Mouse (Mus musculus) midbrain, embryonic 11.5 days (tissue): ENCODE measurements around the gene Zkscan16. TPM values are rescaled to one million over a fixed set of nuclear protein-coding genes. Genes with fewer than 3 reads are reported as not detected.

Experiments used
- ATAC-seq: fragments of 200-750 bp; cut with Nextera tagmentation; 2 replicates; pipeline ENCODE4 v1.8.0; 2017; ENCODE audit warnings: moderate TSS enrichment, moderate library complexity; ENCODE audit not compliant: low FRiP score
- DNase-seq: peaks from one replicate; pipeline ENCODE4 v3.0.0; 2015; ENCODE audit warnings: low spot score; ENCODE audit errors: missing footprints
- H3K27ac ChIP-seq: fragments of 300-500 bp; sonication (generic); 2 replicates; pipeline ENCODE4 v1.5.1; 2014; ENCODE audit warnings: low read depth, low read length
- H3K27me3 ChIP-seq: fragments of 300-500 bp; sonication (generic); 2 replicates; pipeline ENCODE4 v1.6.1; 2014; ENCODE audit warnings: mild to moderate bottlenecking, low read length, moderate library complexity, mixed read lengths; ENCODE audit not compliant: control insufficient read depth, insufficient read depth
- H3K36me3 ChIP-seq: fragments of 300-500 bp; sonication (generic); 2 replicates; pipeline ENCODE4 v1.6.1; 2014; ENCODE audit warnings: mild to moderate bottlenecking, low read length, moderate library complexity, mixed read lengths; ENCODE audit not compliant: control insufficient read depth, insufficient read depth
- H3K4me1 ChIP-seq: fragments of 300-500 bp; sonication (generic); 2 replicates; pipeline ENCODE4 v1.6.1; 2014; ENCODE audit warnings: low read length; ENCODE audit not compliant: control insufficient read depth, insufficient read depth
- H3K4me2 ChIP-seq: fragments of 300-500 bp; sonication (generic); 2 replicates; pipeline ENCODE4 v1.6.1; 2014; ENCODE audit warnings: mild to moderate bottlenecking, moderate library complexity
- H3K4me3 ChIP-seq: fragments of 300-500 bp; sonication (generic); 2 replicates; pipeline ENCODE4 v1.5.1; 2014; ENCODE audit warnings: low read depth, low read length
- H3K9ac ChIP-seq: fragments of 300-500 bp; sonication (generic); 2 replicates; pipeline ENCODE4 v1.6.1; 2014; ENCODE audit warnings: low read length
- H3K9me3 ChIP-seq: fragments of 300-500 bp; sonication (generic); 2 replicates; pipeline ENCODE4 v1.6.1; 2016; ENCODE audit warnings: low read length; ENCODE audit not compliant: control insufficient read depth
- WGBS: fragments of 180-500 bp; shearing (Covaris S2); extraction: QIAGEN DNeasy Blood & Tissue Kit; methylation state at CpG from one replicate; pipeline ENCODE4 v1.1.7; 2014; 5-methylcytosine and 5-hydroxymethylcytosine counted together
- polyA plus RNA-seq: library from polyadenylated mRNA; unstranded; fragments of >200 nt; fragmentation: Nextera tagmentation; extraction: Ambion mirVana; gene quantifications from 2 replicates; pipeline ENCODE4 v1.2.1, GENCODE M21; 2014

Gene Zkscan16
- polyA plus RNA-seq, 1 experiment from 2014 or later: 1.0 TPM

GRCm38 (mm10) chr4:58961719-58962118, 18.3 kb downstream of the Zkscan16 start:
- Histone ChIP-seq H3K9ac (no peak overlapping the region), H3K4me3 (no peak overlapping the region), H3K4me1 (no peaks in the 10 kb centered on the region), H3K27ac (no peak overlapping the region), H3K4me2 (no peak overlapping the region), H3K36me3 (no peaks in the 10 kb centered on the region), H3K27me3 (no peaks in the 10 kb centered on the region), H3K9me3 (no peaks in the 10 kb centered on the region)
- 95% methylated on average over 15 of the region's 15 CpGs for WGBS
- DNase-seq: no peak
- no peak for ATAC-seq

- Histone ChIP-seq H3K9ac (no peak overlapping the region), H3K9me3 (no peaks in the 10 kb centered on the region), H3K36me3 (no peaks in the 10 kb centered on the region), H3K4me1 (no peaks in the 10 kb centered on the region), H3K27ac (no peak overlapping the region), H3K4me3 (no peak overlapping the region), H3K4me2 (no peak overlapping the region), H3K27me3 (no peaks in the 10 kb centered on the region)
- no peak for ATAC-seq
- DNase-seq: peak; percentile 75
- 88% methylated on average over 4 of the region's 4 CpGs for WGBS
Observed at GRCm38 (mm10) chr4:58963271-58963670, 19.8 kb downstream of the Zkscan16 start.

GRCm38 (mm10) chr4:58965136-58965535, 21.7 kb downstream of the Zkscan16 start:
- Histone ChIP-seq H3K27me3 (no peaks in the 10 kb centered on the region), H3K4me2 (no peak overlapping the region), H3K4me1 (no peaks in the 10 kb centered on the region), H3K9me3 (no peaks in the 10 kb centered on the region), H3K4me3 (no peak overlapping the region), H3K9ac (no peak overlapping the region), H3K27ac (no peak overlapping the region), H3K36me3 (no peaks in the 10 kb centered on the region)
- WGBS: 94% methylated on average over 1 of the region's 1 CpGs
- DNase-seq (no peak), ATAC-seq (no peak)

DNA sequence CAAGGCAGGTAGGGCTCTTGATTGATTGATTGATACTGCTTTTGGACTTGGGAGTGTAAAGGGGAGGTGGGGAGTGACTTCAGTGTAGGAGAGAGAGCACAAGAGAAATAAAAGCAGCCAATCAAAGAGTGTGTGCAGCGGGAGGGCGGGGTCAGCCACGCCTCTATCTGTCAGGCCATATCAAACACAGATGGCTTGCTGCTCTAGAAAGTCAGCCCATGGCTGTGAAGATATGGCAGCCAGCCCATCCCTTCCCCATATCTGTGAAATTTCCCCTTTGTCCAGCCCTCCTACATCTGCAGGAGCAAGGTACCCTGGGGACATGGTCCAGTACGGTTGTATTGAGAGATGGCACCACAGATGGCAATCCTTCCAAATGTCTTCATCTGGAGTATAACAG, 27.2 kb downstream of the Zkscan16 start:
- Histone ChIP-seq H3K4me1 (no peaks in the 10 kb centered on the region), H3K27me3 (no peaks in the 10 kb centered on the region), H3K9me3 (no peaks in the 10 kb centered on the region), H3K4me3 (no peak overlapping the region), H3K36me3 (no peaks in the 10 kb centered on the region), H3K9ac (no peak overlapping the region), H3K27ac (no peak overlapping the region), H3K4me2 (no peak overlapping the region)
- ATAC-seq (no peak), DNase-seq (peak; percentile 41)
- 91% methylated on average over 4 of the region's 4 CpGs for WGBS

DNA sequence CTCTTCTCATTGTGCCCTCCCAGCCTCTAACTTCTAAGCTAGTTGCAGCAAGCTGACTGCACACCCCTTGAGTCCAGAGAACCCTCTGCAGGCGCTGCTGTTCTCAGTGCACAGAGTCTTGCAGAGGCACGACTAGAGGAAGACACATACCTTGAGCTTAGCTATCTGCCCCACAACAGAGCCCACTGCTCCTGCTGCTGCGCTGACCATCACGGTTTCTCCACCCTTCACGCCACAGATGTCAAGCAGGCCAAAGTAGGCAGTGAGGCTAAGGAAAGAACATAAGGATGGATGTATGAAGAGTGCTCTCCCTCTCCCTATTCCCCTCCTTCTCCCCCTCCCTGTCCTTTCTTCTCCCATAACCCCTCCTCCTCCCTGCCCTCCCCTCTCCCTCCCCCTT, 32.3 kb downstream of the Zkscan16 start:
- no peaks in the 10 kb centered on the region for H3K36me3 ChIP-seq
- 75% methylated on average over 5 of the region's 5 CpGs for WGBS
- ATAC-seq (no peak), DNase-seq (no peak)
- H3K4me3 ChIP-seq: no peak overlapping the region
- no peaks in the 10 kb centered on the region for H3K4me1 ChIP-seq
- H3K27ac ChIP-seq: no peak overlapping the region
- H3K27me3 ChIP-seq: no peaks in the 10 kb centered on the region
- no peak overlapping the region for H3K9ac ChIP-seq
- H3K9me3 ChIP-seq: no peaks in the 10 kb centered on the region
- H3K4me2 ChIP-seq: no peak overlapping the region

- Histone ChIP-seq H3K9me3 (no peaks in the 10 kb centered on the region), H3K4me1 (no peaks in the 10 kb centered on the region), H3K4me2 (no peak overlapping the region), H3K27ac (no peak overlapping the region), H3K36me3 (no peaks in the 10 kb centered on the region), H3K4me3 (no peak overlapping the region), H3K27me3 (no peaks in the 10 kb centered on the region), H3K9ac (no peak overlapping the region)
- DNase-seq (no peak), ATAC-seq (no peak)
- WGBS: 83% methylated on average over 6 of the region's 6 CpGs
Observed at GRCm38 (mm10) chr4:58981421-58981820, 38.0 kb downstream of the Zkscan16 start.

DNA sequence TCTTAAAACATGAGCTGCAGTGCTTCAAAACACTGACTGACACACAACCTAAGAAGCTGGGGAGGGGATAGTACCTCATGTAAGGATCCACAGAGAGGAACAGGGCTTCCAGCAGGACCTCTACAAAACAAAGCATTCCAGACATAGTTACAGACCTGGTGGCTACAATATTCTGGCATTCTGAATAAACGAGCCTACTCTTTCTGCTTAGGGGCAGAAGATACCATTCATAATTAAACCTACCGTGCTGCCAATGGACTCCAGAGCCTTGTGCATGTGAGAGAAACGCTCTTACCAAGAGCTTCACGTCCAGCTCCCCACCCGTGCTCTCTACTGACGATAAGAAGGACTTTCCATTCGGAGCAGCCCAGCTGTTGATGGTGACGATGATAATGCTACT, 39.4 kb downstream of the Zkscan16 start:
- Histone ChIP-seq H3K4me2 (no peak overlapping the region), H3K36me3 (no peaks in the 10 kb centered on the region), H3K27ac (no peak overlapping the region), H3K9ac (no peak overlapping the region), H3K4me1 (peaks cover 4% of the 10 kb centered on the region; the same call in 1 of the 2 replicates), H3K9me3 (no peaks in the 10 kb centered on the region), H3K27me3 (no peaks in the 10 kb centered on the region), H3K4me3 (no peak overlapping the region)
- ATAC-seq (no peak), DNase-seq (no peak)
- WGBS: 85% methylated on average over 8 of the region's 8 CpGs

- ATAC-seq: peak; percentile 41; the same call in 1 of the 2 replicates
- Histone ChIP-seq H3K27me3 (no peaks in the 10 kb centered on the region), H3K9me3 (no peaks in the 10 kb centered on the region), H3K4me2 (no peak overlapping the region), H3K4me3 (no peak overlapping the region), H3K36me3 (no peaks in the 10 kb centered on the region), H3K9ac (no peak overlapping the region), H3K27ac (no peak overlapping the region), H3K4me1 (peaks cover 4% of the 10 kb centered on the region; the same call in 1 of the 2 replicates)
- DNase-seq: peak; percentile 97
- 26% methylated on average over 7 of the region's 7 CpGs for WGBS
Observed at GRCm38 (mm10) chr4:58985157-58985648, 41.8 kb downstream of the Zkscan16 start.

- peak; percentile 66 for ATAC-seq
- Histone ChIP-seq H3K27me3 (no peaks in the 10 kb centered on the region), H3K9me3 (no peaks in the 10 kb centered on the region), H3K9ac (peak within 1 kb of the TSS; percentile 65), H3K27ac (no peak within 1 kb of the TSS), H3K36me3 (no peaks in the 10 kb centered on the region), H3K4me1 (peaks cover 4% of the 10 kb centered on the region; the same call in 1 of the 2 replicates), H3K4me2 (peak within 1 kb of the TSS; percentile 79), H3K4me3 (peak within 1 kb of the TSS; percentile 57)
- peak; percentile 98 for DNase-seq
- WGBS: 3% methylated on average over 28 of the region's 28 CpGs
Observed at GRCm38 (mm10) chr4:58986540-58987190, 43.2 kb downstream of the Zkscan16 start, which contains the start of gene Ptgr1. TSS of gene Ptgr1 (minus strand) at chr4:58987119.
